In genomic region chr2:101252228-101252627, GRCm38 (mm10) we compare ENCODE assay signal across 29 mouse cellular contexts.
DNase-seq lines count a peak whose midpoint lies in the region; ATAC-seq and TF ChIP-seq lines count a peak whose summit lies in the region.
"Had no signal": no experiment of that assay in that cellular context is flagged by ENCODE, and none has a peak within 500 bp of the region (broad histone marks: within the 10 kb centered on the region; RNA-seq: fewer than 3 reads in every experiment).

No protein-coding gene starts in this region.

- no peak for TF ChIP-seq CTCF in brain, embryonic 14.5 days (IDR thresholded peaks at IDR 0.05; ENCODE audit: borderline replicate concordance, extremely low read depth, insufficient read depth, insufficient read length)

- ATAC-seq in forebrain, embryonic 14.5 days = no peak
- no peak for ATAC-seq in forebrain, embryonic 11.5 days (replicated peaks; ENCODE audit: low FRiP score)
- ATAC-seq in midbrain, embryonic 13.5 days = peak; percentile 67; the same call in 1 of the 2 replicates
- ATAC-seq in midbrain, embryonic 16.5 days = peak; percentile 87
- ATAC-seq: activated CD4-positive, CD25-positive, alpha-beta regulatory T cell, adult 4 months; CD4-positive, CD25-positive, alpha-beta regulatory T cell, adult 4 months; forebrain, embryonic 15.5 days; Patski had no signal

- no peak overlapping the region for H3K4me3 ChIP-seq in forebrain, embryonic 14.5 days (ENCODE audit: low read depth, low read length)
- H3K4me3 ChIP-seq in forebrain, embryonic 11.5 days (ENCODE audit: low read depth, low read length) = no peak overlapping the region
- no peak overlapping the region for H3K4me3 ChIP-seq in midbrain, embryonic 13.5 days (replicated peaks)
- no peak overlapping the region for H3K4me3 ChIP-seq in midbrain, embryonic 10.5 days
- H3K4me3 ChIP-seq in midbrain, embryonic 16.5 days (ENCODE audit: low read depth, low read length) = no peak overlapping the region
- H3K4me3 ChIP-seq: embryonic facial prominence, embryonic 13.5 days; embryonic facial prominence, embryonic 15.5 days; erythroblast, embryonic 14.5 days; forebrain, embryonic 12.5 days; forebrain, embryonic 15.5 days had no signal

- no peak overlapping the region for H3K27ac ChIP-seq in forebrain, embryonic 14.5 days (ENCODE audit: low read depth, low read length)
- no peak overlapping the region for H3K27ac ChIP-seq in forebrain, embryonic 11.5 days (ENCODE audit: low read depth, low read length)
- no peak overlapping the region for H3K27ac ChIP-seq in midbrain, embryonic 13.5 days
- H3K27ac ChIP-seq in midbrain, embryonic 10.5 days (replicated peaks) = no peak overlapping the region
- no peak overlapping the region for H3K27ac ChIP-seq in midbrain, embryonic 16.5 days (ENCODE audit: low read length)
- H3K27ac ChIP-seq: embryonic facial prominence, embryonic 13.5 days; embryonic facial prominence, embryonic 15.5 days; forebrain, embryonic 12.5 days; forebrain, embryonic 15.5 days had no signal

- H3K4me1 ChIP-seq in forebrain, embryonic 14.5 days (ENCODE audit: control insufficient read depth, insufficient read depth, low read length) = no peaks in the 10 kb centered on the region
- no peaks in the 10 kb centered on the region for H3K4me1 ChIP-seq in forebrain, embryonic 11.5 days (replicated peaks; ENCODE audit: control insufficient read depth, insufficient read depth, low read length)
- no peaks in the 10 kb centered on the region for H3K4me1 ChIP-seq in midbrain, embryonic 13.5 days (replicated peaks)
- no peaks in the 10 kb centered on the region for H3K4me1 ChIP-seq in midbrain, embryonic 10.5 days
- no peaks in the 10 kb centered on the region for H3K4me1 ChIP-seq in midbrain, embryonic 16.5 days (ENCODE audit: control insufficient read depth, insufficient read depth, low read length)
- H3K4me1 ChIP-seq: embryonic facial prominence, embryonic 13.5 days; embryonic facial prominence, embryonic 15.5 days; forebrain, embryonic 12.5 days; forebrain, embryonic 15.5 days had no signal

- H3K4me2 ChIP-seq in forebrain, embryonic 14.5 days (ENCODE audit: low read length) = no peak overlapping the region
- H3K4me2 ChIP-seq in forebrain, embryonic 11.5 days (ENCODE audit: low read depth, low read length, severe bottlenecking) = no peak overlapping the region
- H3K4me2 ChIP-seq in midbrain, embryonic 13.5 days (replicated peaks) = no peak overlapping the region
- H3K4me2 ChIP-seq in midbrain, embryonic 16.5 days (ENCODE audit: low read length) = no peak overlapping the region
- H3K4me2 ChIP-seq: embryonic facial prominence, embryonic 13.5 days; embryonic facial prominence, embryonic 15.5 days; forebrain, embryonic 12.5 days; forebrain, embryonic 15.5 days had no signal

- TF ChIP-seq POLR2A in brain, embryonic 14.5 days (IDR thresholded peaks at IDR 0.05; ENCODE audit: borderline replicate concordance, extremely low read depth, insufficient read depth, insufficient read length, poor library complexity, severe bottlenecking) = no peak

- H3K36me3 ChIP-seq in forebrain, embryonic 14.5 days (ENCODE audit: control insufficient read depth, insufficient read depth, low read length) = no peaks in the 10 kb centered on the region
- no peaks in the 10 kb centered on the region for H3K36me3 ChIP-seq in forebrain, embryonic 11.5 days (ENCODE audit: control insufficient read depth, insufficient read depth, low read length)
- no peaks in the 10 kb centered on the region for H3K36me3 ChIP-seq in midbrain, embryonic 13.5 days
- no peaks in the 10 kb centered on the region for H3K36me3 ChIP-seq in midbrain, embryonic 10.5 days
- H3K36me3 ChIP-seq in midbrain, embryonic 16.5 days (ENCODE audit: control insufficient read depth, insufficient read depth, low read length) = no peaks in the 10 kb centered on the region
- H3K36me3 ChIP-seq: embryonic facial prominence, embryonic 13.5 days; embryonic facial prominence, embryonic 15.5 days; forebrain, embryonic 12.5 days; forebrain, embryonic 15.5 days; G1E had no signal

- H3K9me3 ChIP-seq in forebrain, embryonic 14.5 days (replicated peaks; ENCODE audit: control insufficient read depth, low read length) = no peaks in the 10 kb centered on the region
- no peaks in the 10 kb centered on the region for H3K9me3 ChIP-seq in forebrain, embryonic 11.5 days (ENCODE audit: control insufficient read depth, low read length)
- no peaks in the 10 kb centered on the region for H3K9me3 ChIP-seq in midbrain, embryonic 13.5 days
- H3K9me3 ChIP-seq in midbrain, embryonic 10.5 days (replicated peaks) = no peaks in the 10 kb centered on the region
- no peaks in the 10 kb centered on the region for H3K9me3 ChIP-seq in midbrain, embryonic 16.5 days (replicated peaks; ENCODE audit: control insufficient read depth, low read length, poor library complexity, severe bottlenecking)
- H3K9me3 ChIP-seq: embryonic facial prominence, embryonic 13.5 days; embryonic facial prominence, embryonic 15.5 days; forebrain, embryonic 12.5 days; forebrain, embryonic 15.5 days; G1E had no signal

- 79% methylated on average over 3 of the region's 3 CpGs for WGBS in forebrain, embryonic 14.5 days
- 88% methylated on average over 3 of the region's 3 CpGs for WGBS in forebrain, embryonic 11.5 days
- WGBS in midbrain, embryonic 13.5 days = 61% methylated on average over 3 of the region's 3 CpGs
- WGBS in midbrain, embryonic 10.5 days = 93% methylated on average over 3 of the region's 3 CpGs
- WGBS in midbrain, embryonic 16.5 days = 57% methylated on average over 3 of the region's 3 CpGs

- no peak overlapping the region for H3K9ac ChIP-seq in forebrain, embryonic 14.5 days (ENCODE audit: low read length)
- no peak overlapping the region for H3K9ac ChIP-seq in forebrain, embryonic 11.5 days (ENCODE audit: low read length)
- no peak overlapping the region for H3K9ac ChIP-seq in midbrain, embryonic 13.5 days (replicated peaks)
- H3K9ac ChIP-seq in midbrain, embryonic 16.5 days (ENCODE audit: low read depth, low read length) = no peak overlapping the region
- H3K9ac ChIP-seq: embryonic facial prominence, embryonic 13.5 days; embryonic facial prominence, embryonic 15.5 days; forebrain, embryonic 12.5 days; forebrain, embryonic 15.5 days had no signal

- H3K27me3 ChIP-seq in forebrain, embryonic 14.5 days (replicated peaks; ENCODE audit: control insufficient read depth, insufficient read depth, low read length) = no peaks in the 10 kb centered on the region
- no peaks in the 10 kb centered on the region for H3K27me3 ChIP-seq in forebrain, embryonic 11.5 days (ENCODE audit: control insufficient read depth, insufficient read depth, low read length)
- no peaks in the 10 kb centered on the region for H3K27me3 ChIP-seq in midbrain, embryonic 13.5 days
- no peaks in the 10 kb centered on the region for H3K27me3 ChIP-seq in midbrain, embryonic 10.5 days (ENCODE audit: low read depth, poor library complexity, severe bottlenecking)
- H3K27me3 ChIP-seq in midbrain, embryonic 16.5 days (ENCODE audit: control insufficient read depth, insufficient read depth, low read depth, low read length) = no peaks in the 10 kb centered on the region
- H3K27me3 ChIP-seq: CH12.LX; embryonic facial prominence, embryonic 13.5 days; embryonic facial prominence, embryonic 15.5 days; forebrain, embryonic 12.5 days; forebrain, embryonic 15.5 days; Patski had no signal

- DNase-seq in forebrain, embryonic 14.5 days (ENCODE audit: low spot score) = peak; percentile 4
- no peak for DNase-seq in forebrain, embryonic 11.5 days (ENCODE audit: low spot score)
- no peak for DNase-seq in midbrain, embryonic 10.5 days (ENCODE audit: low spot score)
- peak; percentile 25 for DNase-seq in brain, embryonic 14.5 days (ENCODE audit: low read depth)
- no peak for DNase-seq in thymus, postnatal 14 days
- DNase-seq in kidney, adult 9 months = no peak
- DNase-seq: adrenal gland, adult 8-10 months; adrenal gland, postnatal 14 days; adrenal gland, postnatal 36 days; B cell, adult 2 months; cerebellum, adult 11 months; cerebellum, adult 18-20 months; cerebellum, adult 8-10 months; cerebellum, adult 9-11 months; cerebellum, postnatal 14 days; cerebellum, postnatal 36 days; embryo, embryonic 11 days had no signal

Comparison
In these comparisons a context has a peak if more than half of its experiments do, and no peak if none do; other contexts are left out.
1. DNase-seq: peak in forebrain, embryonic 14.5 days (single experiment) and brain, embryonic 14.5 days (single experiment); none in forebrain, embryonic 11.5 days (single experiment), midbrain, embryonic 10.5 days (single experiment), thymus, postnatal 14 days (single experiment) and kidney, adult 9 months (single experiment).
2. ATAC-seq: peak in midbrain, embryonic 13.5 days (single experiment) and midbrain, embryonic 16.5 days (single experiment); none in forebrain, embryonic 14.5 days (single experiment) and forebrain, embryonic 11.5 days (single experiment).